In genomic region chr12:105022141-105022540, GRCm38 (mm10) we compare ENCODE assay signal across 15 mouse cellular contexts. TPM values are rescaled to one million over a fixed set of nuclear protein-coding genes. Genes with fewer than 3 reads are reported as not detected.
A peak's percentile ranks its signal among the peaks of the same experiment; 100 is the strongest.
DNase-seq lines count a peak whose midpoint lies in the region; ATAC-seq and TF ChIP-seq lines count a peak whose summit lies in the region.
"Had no signal": no experiment of that assay in that cellular context is flagged by ENCODE, and none has a peak within 500 bp of the region (broad histone marks: within the 10 kb centered on the region; RNA-seq: fewer than 3 reads in every experiment).

No protein-coding gene starts in this region.

- peaks cover 36% of the 10 kb centered on the region for H3K4me1 ChIP-seq in liver, postnatal 0 days (ENCODE audit: insufficient read depth)
- H3K4me1 ChIP-seq: embryonic facial prominence, embryonic 12.5 days had no signal

- no peak overlapping the region for H3K4me3 ChIP-seq in liver, postnatal 0 days (ENCODE audit: low read depth, low read length)
- H3K4me3 ChIP-seq: embryonic facial prominence, embryonic 12.5 days had no signal

- H3K36me3 ChIP-seq in liver, postnatal 0 days (replicated peaks; ENCODE audit: insufficient read depth, low read length) = no peaks in the 10 kb centered on the region
- H3K36me3 ChIP-seq: embryonic facial prominence, embryonic 12.5 days had no signal

- peak; percentile 54 to 64 for DNase-seq in kidney, postnatal 4 days
- no peak for DNase-seq in kidney, adult 18-20 months
- peak; percentile 72 for DNase-seq in CD4-positive, CD25-positive, alpha-beta regulatory T cell, adult 2 months (ENCODE audit: low read depth, low spot score)
- DNase-seq in R1 (ENCODE audit: low read depth, low spot score) = peak; percentile 80
- peak; percentile 59 for DNase-seq in liver, postnatal 0 days
- no peak for DNase-seq in adrenal gland, postnatal 4 days (ENCODE audit: low spot score in 2 of 2)
- DNase-seq in adrenal gland, postnatal 14 days = no peak
- no peak for DNase-seq in ovary, adult 18-20 months (ENCODE audit: low spot score)
- DNase-seq: adrenal gland, adult 8-10 months; cerebellum, adult 9-10 months; heart, adult 18-20 months; midbrain, embryonic 14.5 days had no signal

- H3K27ac ChIP-seq in liver, postnatal 0 days (ENCODE audit: low read depth) = no peak overlapping the region
- H3K27ac ChIP-seq: embryonic facial prominence, embryonic 12.5 days had no signal

- peak overlapping the region; percentile 53 for H3K4me2 ChIP-seq in liver, postnatal 0 days (ENCODE audit: low read depth, low read length)
- H3K4me2 ChIP-seq: embryonic facial prominence, embryonic 12.5 days had no signal

- no peaks in the 10 kb centered on the region for H3K9me3 ChIP-seq in liver, postnatal 0 days (ENCODE audit: low read length)

- WGBS in liver, postnatal 0 days (ENCODE audit: insufficient replicate concordance) = 28% methylated on average over 7 of the region's 7 CpGs

- TF ChIP-seq EP300 in liver, postnatal 0 days (IDR thresholded peaks at IDR 0.05; ENCODE audit: low read depth) = no peak

- ATAC-seq in liver, postnatal 0 days = no peak
- ATAC-seq: forebrain, embryonic 14.5 days; lung, postnatal 0 days had no signal

- TF ChIP-seq CTCF in liver, postnatal 0 days (IDR thresholded peaks at IDR 0.05; ENCODE audit: low read depth) = no peak

- no peak overlapping the region for H3K9ac ChIP-seq in liver, postnatal 0 days (replicated peaks)
- H3K9ac ChIP-seq: embryonic facial prominence, embryonic 12.5 days had no signal

- H3K27me3 ChIP-seq in liver, postnatal 0 days (ENCODE audit: insufficient read depth, low read length) = no peaks in the 10 kb centered on the region
- H3K27me3 ChIP-seq: embryonic facial prominence, embryonic 12.5 days had no signal

RNA-seq across cellular contexts. Expression of gene Glrx5, which starts 10.3 kb away (rescaled TPM):
- 349 and 355 TPM in 2 replicates for polyA plus RNA-seq in liver, postnatal 0 days (2015; fragmentation: Nextera tagmentation; extraction: Ambion mirVana)
- total RNA-seq in adrenal gland, postnatal 4 days (2021) = 100 to 1,000 TPM; 134 to 139 TPM
- 172 and 183 TPM in 2 replicates for total RNA-seq in adrenal gland, postnatal 14 days (2021)

RNA-seq across cellular contexts. Expression of gene Syne3, which starts 12.5 kb away (rescaled TPM):
- polyA plus RNA-seq in liver, postnatal 0 days (2015; fragmentation: Nextera tagmentation; extraction: Ambion mirVana) = 1.3 and 2.3 TPM in 2 replicates
- total RNA-seq in adrenal gland, postnatal 4 days (2021) = 10 to 100 TPM; 11.3 to 11.7 TPM
- total RNA-seq in adrenal gland, postnatal 14 days (2021) = 8.4 and 10.2 TPM in 2 replicates

Comparison
In these comparisons a context has a peak if more than half of its experiments do, and no peak if none do; other contexts are left out.
1. DNase-seq: peak in kidney, postnatal 4 days (2 of 2), CD4-positive, CD25-positive, alpha-beta regulatory T cell, adult 2 months (single experiment), R1 (single experiment) and liver, postnatal 0 days (single experiment); none in kidney, adult 18-20 months (single experiment), adrenal gland, postnatal 4 days (0 of 2), adrenal gland, postnatal 14 days (single experiment) and ovary, adult 18-20 months (single experiment).